Mouse (Mus musculus) spleen, adult 2 months (tissue): ENCODE results near the gene Olfr1246.
"Not testable (repeated sequence)": the region's sequence is repeated elsewhere in the genome, so short reads cannot be mapped to it uniquely, and the experiment has no call there.

Experiments
- CTCF ChIP-seq: fragments of 200-500 bp; IDR thresholded peaks from 2 replicates; pipeline ENCODE4 v1.5.1; 2011; ENCODE audit warnings: mild to moderate bottlenecking, inconsistent platforms; ENCODE audit not compliant: insufficient read depth, insufficient read length, insufficient replicate concordance; ENCODE audit errors: extremely low read depth
- POLR2A ChIP-seq: fragments of 200-500 bp; IDR thresholded peaks from 2 replicates; pipeline ENCODE4 v1.6.1; 2011; ENCODE audit warnings: low read depth, low read length, inconsistent platforms

DNA sequence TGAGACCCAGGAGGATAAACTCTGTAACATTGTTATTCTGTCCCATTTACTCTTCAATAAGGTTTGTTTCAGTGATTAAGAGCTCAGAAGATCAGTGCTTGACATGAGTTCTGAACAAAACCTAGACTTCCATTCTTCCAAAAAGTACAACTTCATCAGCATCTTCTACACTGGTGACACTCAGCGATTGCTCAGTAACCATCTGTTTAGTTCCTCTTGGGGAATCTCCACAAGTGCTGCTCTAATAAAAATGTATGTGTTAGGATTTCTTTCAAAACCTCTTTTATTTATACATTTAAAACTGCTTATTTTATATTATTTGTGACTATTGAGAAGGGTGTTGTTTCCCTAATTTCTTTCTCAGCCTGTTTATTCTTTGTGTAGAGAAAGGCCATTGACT, 25.2 kb upstream of the Olfr1246 start, which contains the start of gene Olfr1248:
- not testable (repeated sequence) for TF ChIP-seq CTCF, POLR2A
